Mouse (Mus musculus) liver, postnatal 0 days (tissue): Measurements from ENCODE around the gene Maco1. TPM values are rescaled to one million over a fixed set of nuclear protein-coding genes. Genes with fewer than 3 reads are reported as not detected.

ENCODE experiments used
- ATAC-seq: fragments of 200-750 bp; cut with Nextera tagmentation; 2 replicates; pipeline ENCODE4 v1.8.0; 2017; ENCODE audit warnings: mild to moderate bottlenecking, moderate library complexity
- DNase-seq: peaks from one replicate; pipeline ENCODE4 v3.0.0-alpha.2; 2016
- H3K27ac ChIP-seq: fragments of 300-500 bp; sonication (generic); 2 replicates; pipeline ENCODE4 v1.5.1; 2014; ENCODE audit warnings: antibody characterized with exemption, moderate library complexity, mild to moderate bottlenecking, low read depth
- H3K27me3 ChIP-seq: fragments of 300-500 bp; sonication (generic); 2 replicates; pipeline ENCODE4 v1.6.1; 2014; ENCODE audit warnings: low read length, control low read depth, mixed read lengths; ENCODE audit not compliant: insufficient read depth
- H3K36me3 ChIP-seq: fragments of 300-500 bp; sonication (generic); replicated peaks from 2 replicates; pipeline ENCODE4 v1.6.1; 2014; ENCODE audit warnings: mild to moderate bottlenecking, control low read depth, low read length, moderate library complexity, mixed read lengths; ENCODE audit not compliant: insufficient read depth
- H3K4me1 ChIP-seq: fragments of 300-500 bp; sonication (generic); 2 replicates; pipeline ENCODE4 v1.6.1; 2014; ENCODE audit warnings: antibody characterized with exemption, mild to moderate bottlenecking, control low read depth; ENCODE audit not compliant: insufficient read depth
- H3K4me2 ChIP-seq: fragments of 300-500 bp; sonication (generic); 2 replicates; pipeline ENCODE4 v1.6.1; 2014; ENCODE audit warnings: low read depth, mild to moderate bottlenecking, low read length, moderate library complexity, mixed read lengths
- H3K4me3 ChIP-seq: fragments of 300-500 bp; sonication (generic); 2 replicates; pipeline ENCODE4 v1.5.1; 2014; ENCODE audit warnings: low read depth, low read length
- H3K9ac ChIP-seq: fragments of 300-500 bp; sonication (generic); replicated peaks from 2 replicates; pipeline ENCODE4 v1.6.1; 2014; ENCODE audit warnings: mild to moderate bottlenecking, moderate library complexity
- H3K9me3 ChIP-seq: fragments of 300-500 bp; sonication (generic); 2 replicates; pipeline ENCODE4 v1.6.1; 2016; ENCODE audit warnings: mild to moderate bottlenecking, control low read depth, low read length, mixed read lengths
- CTCF ChIP-seq: sonication (generic); IDR thresholded peaks from 2 replicates; pipeline ENCODE4 v1.5.1; 2016; ENCODE audit warnings: antibody characterized with exemption, low read depth
- EP300 ChIP-seq: IDR thresholded peaks from 2 replicates; pipeline ENCODE4 v1.6.1; 2016; ENCODE audit warnings: antibody characterized with exemption, low read depth, mild to moderate bottlenecking
- WGBS: fragments of 180-500 bp; shearing (Covaris S2); extraction: QIAGEN DNeasy Blood & Tissue Kit; methylation state at CpG from one replicate; pipeline ENCODE4 v1.1.7; 2014; ENCODE audit not compliant: insufficient replicate concordance; 5-methylcytosine and 5-hydroxymethylcytosine counted together
- polyA plus RNA-seq: library from polyadenylated mRNA; unstranded; fragments of >200 nt; fragmentation: Nextera tagmentation; extraction: Ambion mirVana; gene quantifications from 2 replicates; pipeline ENCODE4 v1.2.1, GENCODE M21; 2015

Maco1 gene
- polyA plus RNA-seq, 1 experiment from 2014 or later = 14.6 TPM

DNA sequence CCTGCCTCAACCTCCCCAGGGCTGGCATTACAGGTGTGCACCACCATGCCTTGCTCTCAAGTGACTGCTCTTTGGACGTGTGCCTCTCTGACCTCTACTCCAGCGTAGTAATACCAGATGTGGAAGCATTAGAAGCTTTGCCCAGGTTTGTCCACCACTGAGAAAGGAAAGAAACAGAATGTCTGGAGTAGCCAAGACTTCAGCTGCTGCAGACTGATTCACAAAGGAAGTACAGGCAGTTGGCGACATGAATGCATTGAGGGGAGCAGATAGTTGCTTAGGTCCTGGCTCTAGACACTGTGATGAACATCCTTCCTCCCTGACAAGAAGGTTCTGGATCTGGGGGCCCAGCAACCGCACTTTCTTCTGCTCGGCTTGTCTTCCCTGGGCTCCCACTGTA is 2.9 kb upstream of the Maco1 start:
- WGBS = 63% methylated on average over 5 of the region's 5 CpGs
- DNase-seq (no peak), ATAC-seq (no peak)
- H3K9me3 ChIP-seq = no peaks in the 10 kb centered on the region
- no peak overlapping the region for H3K4me2 ChIP-seq
- no peak for TF ChIP-seq CTCF
- H3K9ac ChIP-seq = no peak overlapping the region
- peaks cover 12% of the 10 kb centered on the region; the same call in 1 of the 2 replicates for H3K4me1 ChIP-seq
- H3K36me3 ChIP-seq = no peaks in the 10 kb centered on the region
- H3K27ac ChIP-seq = no peak overlapping the region
- no peak overlapping the region for H3K4me3 ChIP-seq
- no peaks in the 10 kb centered on the region for H3K27me3 ChIP-seq

- no peak for ATAC-seq
- no peak for DNase-seq
- Histone ChIP-seq H3K9ac (no peak overlapping the region), H3K27me3 (no peaks in the 10 kb centered on the region), H3K4me1 (peaks cover 9% of the 10 kb centered on the region; the same call in 1 of the 2 replicates), H3K4me2 (no peak overlapping the region), H3K36me3 (no peaks in the 10 kb centered on the region), H3K9me3 (no peaks in the 10 kb centered on the region), H3K27ac (no peak overlapping the region), H3K4me3 (no peak overlapping the region)
- TF ChIP-seq CTCF (no peak), EP300 (no peak)
- WGBS = 90% methylated on average over 3 of the region's 3 CpGs
Measured at GRCm38 (mm10) chr4:134855371-134855770, 2.2 kb upstream of the Maco1 start.

GRCm38 (mm10) chr4:134853637-134854485 is 716 bp upstream of the Maco1 start:
- TF ChIP-seq CTCF = 0 out of 2 replicates have a peak, but pooled peaks have one; percentile 3
- no peak for TF ChIP-seq EP300

GRCm38 (mm10) chr4:134852438-134853255 is 498 bp downstream of the Maco1 start:
- DNase-seq = peak; percentile 71
- no peaks in the 10 kb centered on the region for H3K36me3 ChIP-seq
- peaks cover 16% of the 10 kb centered on the region for H3K4me1 ChIP-seq
- peak; percentile 36 for ATAC-seq
- under 1% methylated on average over 55 of the region's 106 CpGs for WGBS
- peak overlapping the region; percentile 96 for H3K9ac ChIP-seq
- no peak for TF ChIP-seq CTCF
- TF ChIP-seq EP300 = no peak
- peak overlapping the region; percentile 96 for H3K4me2 ChIP-seq
- no peaks in the 10 kb centered on the region for H3K27me3 ChIP-seq
- peak overlapping the region; percentile 94 for H3K4me3 ChIP-seq
- H3K27ac ChIP-seq = peak overlapping the region; percentile 91
- H3K9me3 ChIP-seq = no peaks in the 10 kb centered on the region

More at GRCm38 (mm10) chr4:134853637-134854485, 716 bp upstream of the Maco1 start:
- WGBS = under 1% methylated on average over 88 of the region's 91 CpGs
- H3K36me3 ChIP-seq = no peaks in the 10 kb centered on the region
- H3K9ac ChIP-seq = peak overlapping the region; percentile 67
- peak overlapping the region; percentile 94 for H3K4me3 ChIP-seq
- H3K27ac ChIP-seq = peak overlapping the region; percentile 92
- H3K4me1 ChIP-seq = peaks cover 9% of the 10 kb centered on the region; the same call in 1 of the 2 replicates
- DNase-seq (peak; percentile 96), ATAC-seq (peak; percentile 90)
- H3K9me3 ChIP-seq = no peaks in the 10 kb centered on the region
- no peaks in the 10 kb centered on the region for H3K27me3 ChIP-seq
- H3K4me2 ChIP-seq = peak overlapping the region; percentile 85

- peaks cover 18% of the 10 kb centered on the region for H3K4me1 ChIP-seq
- no peak for DNase-seq
- no peak for TF ChIP-seq EP300
- TF ChIP-seq CTCF = no peak
Measured at GRCm38 (mm10) chr4:134851876-134852275, 1.3 kb downstream of the Maco1 start.

DNA sequence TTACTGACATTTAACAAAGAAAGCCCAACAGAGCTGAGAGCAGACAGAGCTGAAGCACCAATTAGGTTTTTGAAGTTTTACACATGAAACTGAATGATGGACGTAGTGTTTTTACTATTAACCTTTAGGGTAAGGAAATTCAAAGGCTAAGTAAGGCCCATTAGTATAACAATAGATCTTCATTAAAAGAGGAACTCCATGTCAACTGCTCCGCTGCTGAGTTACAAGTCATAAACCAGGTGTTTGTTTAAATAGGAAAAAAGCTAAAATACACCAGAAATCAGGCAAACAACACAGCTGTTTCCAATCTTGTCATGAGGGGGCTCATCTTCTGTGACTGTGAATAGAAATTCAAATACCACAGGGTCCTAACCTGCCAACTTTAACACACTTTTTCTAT is 1.9 kb downstream of the Maco1 start:
- peak overlapping the region; percentile 96 for H3K4me2 ChIP-seq
- no peak for TF ChIP-seq CTCF
- TF ChIP-seq EP300 = no peak
- peaks cover 19% of the 10 kb centered on the region for H3K4me1 ChIP-seq
- H3K36me3 ChIP-seq = no peaks in the 10 kb centered on the region
- peak overlapping the region; percentile 96; the same call in 1 of the 2 replicates for H3K9ac ChIP-seq
- peak overlapping the region; percentile 94 for H3K4me3 ChIP-seq
- 72% methylated on average over 2 of the region's 2 CpGs for WGBS
- DNase-seq (no peak), ATAC-seq (no peak)
- H3K9me3 ChIP-seq = no peaks in the 10 kb centered on the region
- no peak overlapping the region for H3K27ac ChIP-seq
- no peaks in the 10 kb centered on the region for H3K27me3 ChIP-seq

More at GRCm38 (mm10) chr4:134851876-134852275, 1.3 kb downstream of the Maco1 start:
- peak overlapping the region; percentile 94 for H3K4me3 ChIP-seq
- H3K4me2 ChIP-seq = peak overlapping the region; percentile 96
- no peak for ATAC-seq
- peak overlapping the region; percentile 91; the same call in 1 of the 2 replicates for H3K27ac ChIP-seq
- no peaks in the 10 kb centered on the region for H3K9me3 ChIP-seq
- H3K9ac ChIP-seq = peak overlapping the region; percentile 96
- no peaks in the 10 kb centered on the region for H3K36me3 ChIP-seq
- 14% methylated on average over 14 of the region's 14 CpGs for WGBS
- H3K27me3 ChIP-seq = no peaks in the 10 kb centered on the region
